Mouse (Mus musculus) kidney, adult 2 months (tissue): ENCODE results near the gene Mex3a.

Experiments
- CTCF ChIP-seq: fragments of 200-500 bp; conservative IDR thresholded peaks from 2 replicates; pipeline ENCODE4 v1.5.1; 2011; ENCODE audit warnings: low read depth, mild to moderate bottlenecking, control low read depth, low read length, moderate library complexity, mixed read lengths; ENCODE audit not compliant: insufficient read depth, insufficient read length
- POLR2A ChIP-seq: fragments of 200-500 bp; IDR thresholded peaks from one replicate; pipeline ENCODE4 v1.6.1; 2011; ENCODE audit warnings: low read depth, low read length, control low read depth

- TF ChIP-seq CTCF (no peak), POLR2A (no peak)
Measured at GRCm38 (mm10) chr3:88523027-88523426, 9.2 kb upstream of the Mex3a start.
